In the genomic region with DNA sequence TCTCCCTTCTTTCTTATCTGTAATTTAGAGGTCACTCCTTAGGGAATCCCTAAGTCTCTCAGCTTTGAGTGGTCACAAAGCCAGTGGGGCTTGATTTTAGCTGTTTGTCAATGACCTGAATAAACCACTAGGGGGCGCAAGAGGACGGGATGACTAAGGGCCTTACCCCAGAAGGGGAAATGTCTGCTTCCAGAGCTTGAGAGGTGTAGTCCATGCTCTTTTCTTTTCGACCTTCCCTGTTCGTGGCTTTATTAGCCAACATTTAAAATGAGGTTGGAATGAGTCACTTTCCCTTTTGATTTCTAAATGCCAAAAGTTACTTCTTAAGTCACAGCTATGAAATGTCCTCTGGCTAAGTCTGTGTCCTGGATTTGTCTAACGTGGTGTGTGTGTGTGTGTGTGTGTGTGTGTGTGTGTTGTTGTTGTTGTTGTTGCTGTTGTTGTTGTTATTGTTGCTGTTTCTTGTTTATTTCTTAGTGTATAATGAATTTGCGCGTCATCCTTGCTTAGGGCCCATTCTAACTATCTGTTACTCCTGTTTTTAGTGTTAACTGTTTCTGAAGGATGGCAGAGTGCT, we compare ENCODE assay signal across 8 mouse cellular contexts.
DNase-seq lines count a peak whose midpoint lies in the region; ATAC-seq lines count a peak whose summit lies in the region.

No protein-coding gene starts in this region.

- 39% methylated on average over 7 of the region's 7 CpGs for WGBS in hindbrain, embryonic 13.5 days
- 28% methylated on average over 6 of the region's 7 CpGs for WGBS in macrophage (ENCODE audit: missing documents)

- H3K27me3 ChIP-seq in hindbrain, embryonic 13.5 days = peaks cover 4% of the 10 kb centered on the region; the same call in 1 of the 2 replicates

- DNase-seq in Muller cell, postnatal 12 days (ENCODE audit: inconsistent ontology term) = peak; percentile 80
- peak; percentile 77 to 81 for DNase-seq in cerebellum, adult 18-20 months
- DNase-seq in frontal cortex, adult 2 months (ENCODE audit: extremely low spot score in 1 of 2, low spot score in 1 of 2) = peak; percentile 57 to 95
- peak; percentile 37 to 75 for DNase-seq in layer of hippocampus, postnatal 25 days (ENCODE audit: extremely low spot score in 1 of 2, low spot score in 1 of 2)
- peak; percentile 83 to 85 for DNase-seq in right cerebral cortex, adult 2 months (ENCODE audit: low spot score in 2 of 2)
- DNase-seq in urinary bladder, postnatal 25 days (ENCODE audit: low spot score) = peak; percentile 66

- H3K4me1 ChIP-seq in hindbrain, embryonic 13.5 days (replicated peaks) = no peaks in the 10 kb centered on the region

- H3K9ac ChIP-seq in hindbrain, embryonic 13.5 days = no peak overlapping the region

- ATAC-seq in hindbrain, embryonic 13.5 days (ENCODE audit: low FRiP score) = peak; percentile 84

- no peaks in the 10 kb centered on the region for H3K9me3 ChIP-seq in hindbrain, embryonic 13.5 days

- H3K36me3 ChIP-seq in hindbrain, embryonic 13.5 days = no peaks in the 10 kb centered on the region
- peaks cover 61% of the 10 kb centered on the region for H3K36me3 ChIP-seq in macrophage (ENCODE audit: inconsistent target)

- H3K4me3 ChIP-seq in hindbrain, embryonic 13.5 days = no peak overlapping the region
- H3K4me3 ChIP-seq in macrophage (ENCODE audit: inconsistent target) = no peak overlapping the region

- H3K79me2 ChIP-seq in macrophage (ENCODE audit: inconsistent target) = no peaks in the 10 kb centered on the region

- no peak overlapping the region for H3K27ac ChIP-seq in hindbrain, embryonic 13.5 days
- peak overlapping the region; percentile 57 for H3K27ac ChIP-seq in macrophage

- no peak overlapping the region for H3K4me2 ChIP-seq in hindbrain, embryonic 13.5 days
